Mouse (Mus musculus): ENCODE measurements around the gene R3hdm1.
"Not testable (repeated sequence)": the region's sequence is repeated elsewhere in the genome, so short reads cannot be mapped to it uniquely, and the experiment has no call there.

The R3hdm1 gene

GRCm38 (mm10) chr1:128136222-128136621, 33.1 kb downstream of the R3hdm1 start:
- DNase-seq, result not testable (repeated sequence)

- peak in 1 of 2 experiments; percentile 5 for DNase-seq
Observed at GRCm38 (mm10) chr1:128141039-128141438, 37.9 kb downstream of the R3hdm1 start.

- no peak for DNase-seq
Observed at GRCm38 (mm10) chr1:128141737-128142136, 38.6 kb downstream of the R3hdm1 start.

GRCm38 (mm10) chr1:128166956-128167355, 63.9 kb downstream of the R3hdm1 start:
- no peak for DNase-seq

GRCm38 (mm10) chr1:128170104-128170503, 67.0 kb downstream of the R3hdm1 start:
- DNase-seq, result no peak

GRCm38 (mm10) chr1:128191426-128191825, 88.3 kb downstream of the R3hdm1 start:
- no peak for DNase-seq

GRCm38 (mm10) chr1:128192369-128192768, 89.3 kb downstream of the R3hdm1 start:
- no peak for DNase-seq

GRCm38 (mm10) chr1:128194011-128194410, 90.9 kb downstream of the R3hdm1 start:
- no peak for DNase-seq

- no peak for DNase-seq
Observed at GRCm38 (mm10) chr1:128197353-128197752, 94.3 kb downstream of the R3hdm1 start.

- no peak for DNase-seq
Observed at GRCm38 (mm10) chr1:128213261-128213660, 110.2 kb downstream of the R3hdm1 start.

- no peak for DNase-seq
Observed at GRCm38 (mm10) chr1:128221886-128222285, 118.8 kb downstream of the R3hdm1 start.

GRCm38 (mm10) chr1:128223304-128223703, 120.2 kb downstream of the R3hdm1 start:
- DNase-seq, result peak in 1 of 2 experiments; percentile 8

- peak; percentile 24 to 27 for DNase-seq
Observed at GRCm38 (mm10) chr1:128235181-128235580, 132.1 kb downstream of the R3hdm1 start.

- no peak for DNase-seq
Observed at GRCm38 (mm10) chr1:128243627-128243995, 140.5 kb downstream of the R3hdm1 start, which contains the start of gene Ubxn4. TSS of gene Ubxn4 (plus strand) at chr1:128243964.

- peak; percentile 97 to 99 for DNase-seq
Observed at GRCm38 (mm10) chr1:128243996-128244726, 141.1 kb downstream of the R3hdm1 start.

- no peak for DNase-seq
Observed at GRCm38 (mm10) chr1:128244727-128245355, 141.7 kb downstream of the R3hdm1 start.

GRCm38 (mm10) chr1:128267061-128267460, 164.0 kb downstream of the R3hdm1 start:
- not testable (repeated sequence) for DNase-seq

- no peak for DNase-seq
Observed at GRCm38 (mm10) chr1:128270731-128271130, 167.6 kb downstream of the R3hdm1 start.

- no peak for DNase-seq
Observed at GRCm38 (mm10) chr1:128275908-128276307, 172.8 kb downstream of the R3hdm1 start.

GRCm38 (mm10) chr1:128278563-128278962, 175.5 kb downstream of the R3hdm1 start:
- DNase-seq, result no peak

GRCm38 (mm10) chr1:128281753-128282152, 178.7 kb downstream of the R3hdm1 start:
- DNase-seq, result peak in 1 of 2 experiments; percentile 19

- DNase-seq, result no peak
Observed at GRCm38 (mm10) chr1:128282924-128283323, 179.8 kb downstream of the R3hdm1 start.

- no peak for DNase-seq
Observed at GRCm38 (mm10) chr1:128284157-128284690, 181.1 kb downstream of the R3hdm1 start.

- DNase-seq, result peak in 1 of 2 experiments; percentile 7
Observed at GRCm38 (mm10) chr1:128285136-128285535, 182.0 kb downstream of the R3hdm1 start.

Data from kidney, postnatal 36 days (tissue).